Mouse (Mus musculus): Measurements from ENCODE around the gene Sys1. TPM values are rescaled to one million over a fixed set of nuclear protein-coding genes. Genes with fewer than 3 reads are reported as not detected.

Sys1 gene
- total RNA-seq, 2 experiments from 2014 or later: 43.9 to 45.8 TPM

Other genes starting within 250 kb of the Sys1 start
- gene Wfdc15b, start 235.3 kb upstream of the Sys1 start, total RNA-seq (2021): not detected
- not detected for gene Svs2, start 218.5 kb upstream of the Sys1 start, total RNA-seq (2021)
- gene Svs3b, start 200.3 kb upstream of the Sys1 start, total RNA-seq (2021): not detected
- not detected for gene Svs4, start 178.5 kb upstream of the Sys1 start, total RNA-seq (2021)
- not detected for gene Svs3a, start 167.7 kb upstream of the Sys1 start, total RNA-seq (2021)
- not detected for gene Svs6, start 140.2 kb upstream of the Sys1 start, total RNA-seq (2021)
- not detected for gene Svs5, start 124.2 kb upstream of the Sys1 start, total RNA-seq (2021)
- gene Slpi, start 67.9 kb upstream of the Sys1 start, total RNA-seq (2021): 1 to 10 TPM; 1.0 to 1.4 TPM
- gene Rbpjl, start 53.8 kb upstream of the Sys1 start, total RNA-seq (2021): under 1 TPM; 0.38 to 0.48 TPM
- gene Matn4, start 51.8 kb upstream of the Sys1 start, total RNA-seq (2021): 10 to 100 TPM; 20.4 to 25.9 TPM
- 10 to 100 TPM; 74.2 to 83.4 TPM for gene Sdc4, start 13.1 kb upstream of the Sys1 start, total RNA-seq (2021)
- gene Gm20458, start 4.0 kb downstream of the Sys1 start, total RNA-seq (2021): 10 to 100 TPM in 1 of 2 experiments, 1 to 10 TPM in 1; 4.1 to 17.9 TPM
- gene Trp53tg5, start 16.8 kb downstream of the Sys1 start, total RNA-seq (2021): not detected
- gene Dbndd2, start 29.1 kb downstream of the Sys1 start, total RNA-seq (2021): 10 to 100 TPM; 58.9 to 61.0 TPM
- 100 to 1,000 TPM; 106 to 109 TPM for gene Pigt, start 40.6 kb downstream of the Sys1 start, total RNA-seq (2021)
- gene Wfdc2, start 105.4 kb downstream of the Sys1 start, total RNA-seq (2021): under 1 TPM in 1 of 2 experiments, not detected in 1; 0.73 TPM
- gene Spint3, start 116.5 kb downstream of the Sys1 start, total RNA-seq (2021): not detected
- gene Wfdc6a, start 128.5 kb downstream of the Sys1 start, total RNA-seq (2021): 1 to 10 TPM in 1 of 2 experiments, under 1 TPM in 1; 0.78 to 2.2 TPM
- gene Eppin, start 136.6 kb downstream of the Sys1 start, total RNA-seq (2021): not detected
- not detected for gene Wfdc6b, start 156.6 kb downstream of the Sys1 start, total RNA-seq (2021)
- gene Wfdc8, start 156.7 kb downstream of the Sys1 start, total RNA-seq (2021): not detected
- gene Wfdc16, start 181.8 kb downstream of the Sys1 start, total RNA-seq (2021): not detected
- gene Wfdc10, start 199.1 kb downstream of the Sys1 start, total RNA-seq (2021): not detected
- gene Wfdc9, start 199.6 kb downstream of the Sys1 start, total RNA-seq (2021): not detected
- gene Wfdc11, start 217.1 kb downstream of the Sys1 start, total RNA-seq (2021): not detected
- gene Wfdc13, start 228.1 kb downstream of the Sys1 start, total RNA-seq (2021): not detected
- not detected for gene Spint4, start 241.5 kb downstream of the Sys1 start, total RNA-seq (2021)

Measured in layer of hippocampus, postnatal 10 days (tissue).